Mouse (Mus musculus) hindbrain, embryonic 10.5 days (tissue): Measurements from ENCODE around the gene Apoa1. TPM values are rescaled to one million over a fixed set of nuclear protein-coding genes. Genes with fewer than 3 reads are reported as not detected.
A peak's percentile ranks its signal among the peaks of the same experiment; 100 is the strongest.

Source experiments
- DNase-seq: peaks from one replicate; pipeline ENCODE4 v3.0.0-alpha.2; 2017; ENCODE audit warnings: low spot score
- H3K27ac ChIP-seq: fragments of 300-500 bp; sonication (generic); 2 replicates; pipeline ENCODE4 v1.5.1; 2016; ENCODE audit warnings: mild to moderate bottlenecking, moderate library complexity
- H3K27me3 ChIP-seq: fragments of 300-500 bp; sonication (generic); 2 replicates; pipeline ENCODE4 v1.6.1; 2016; ENCODE audit warnings: mild to moderate bottlenecking; ENCODE audit not compliant: poor library complexity, insufficient read depth, severe bottlenecking
- H3K36me3 ChIP-seq: fragments of 300-500 bp; sonication (generic); 2 replicates; pipeline ENCODE4 v1.6.1; 2016; ENCODE audit warnings: mild to moderate bottlenecking, moderate library complexity
- H3K4me1 ChIP-seq: fragments of 300-500 bp; sonication (generic); replicated peaks from 2 replicates; pipeline ENCODE4 v1.6.1; 2016; ENCODE audit warnings: mild to moderate bottlenecking
- H3K4me3 ChIP-seq: fragments of 300-500 bp; sonication (generic); 2 replicates; pipeline ENCODE4 v1.5.1; 2016; ENCODE audit warnings: mild to moderate bottlenecking, moderate library complexity
- H3K9me3 ChIP-seq: fragments of 300-500 bp; sonication (generic); 2 replicates; pipeline ENCODE4 v1.6.1; 2016; ENCODE audit warnings: mild to moderate bottlenecking, moderate library complexity
- WGBS: fragments of 180-500 bp; shearing (Covaris S2); methylation state at CpG from one replicate; pipeline ENCODE4 v1.1.7; 2016; 5-methylcytosine and 5-hydroxymethylcytosine counted together
- polyA plus RNA-seq: library from polyadenylated mRNA; unstranded; fragments of >200 nt; fragmentation: Nextera tagmentation; extraction: Ambion mirVana; gene quantifications from 2 replicates; pipeline ENCODE4 v1.2.1, GENCODE M21; 2016

Gene Apoa1
- polyA plus RNA-seq, 1 experiment from 2014 or later, result 0.75 TPM

- Histone ChIP-seq H3K27ac (peak within 1 kb of the TSS; percentile 86), H3K4me1 (peaks cover 21% of the 10 kb centered on the region), H3K36me3 (peaks cover 36% of the 10 kb centered on the region), H3K27me3 (peaks cover 36% of the 10 kb centered on the region), H3K9me3 (no peaks in the 10 kb centered on the region), H3K4me3 (peak within 1 kb of the TSS; percentile 95)
- WGBS, result 7% methylated on average over 45 of the region's 45 CpGs
- DNase-seq, result peak; percentile 91
Observed at GRCm38 (mm10) chr9:46272677-46273454, 44.5 kb downstream of the Apoa1 start, which contains the start of gene Zpr1. Zpr1 (plus strand) TSS chr9:46273064.

- Histone ChIP-seq H3K4me1 (peaks cover 21% of the 10 kb centered on the region), H3K27ac (no peak overlapping the region), H3K27me3 (peaks cover 20% of the 10 kb centered on the region), H3K9me3 (no peaks in the 10 kb centered on the region), H3K4me3 (peak overlapping the region; percentile 95; the same call in 1 of the 2 replicates), H3K36me3 (peaks cover 51% of the 10 kb centered on the region)
- WGBS, result 91% methylated on average over 9 of the region's 9 CpGs
- no peak for DNase-seq
Observed at GRCm38 (mm10) chr9:46274494-46274893, 46.1 kb downstream of the Apoa1 start.

Other genes starting within 250 kb of the Apoa1 start
- 275 and 282 TPM in 2 replicates for gene Pafah1b2, start 215.9 kb upstream of the Apoa1 start, polyA plus RNA-seq
- gene Sik3, start 215.8 kb upstream of the Apoa1 start, polyA plus RNA-seq, result 6.1 and 7.1 TPM in 2 replicates
- not detected in 2 replicates for gene Apoc3, start 7.1 kb downstream of the Apoa1 start, polyA plus RNA-seq
- not detected in 2 replicates for gene Apoa4, start 12.1 kb downstream of the Apoa1 start, polyA plus RNA-seq
- 0.24 and 0.43 TPM in 2 replicates for gene Apoa5, start 40.1 kb downstream of the Apoa1 start, polyA plus RNA-seq
- 64.2 and 75.9 TPM in 2 replicates for gene Zpr1, start 44.5 kb downstream of the Apoa1 start, polyA plus RNA-seq
- 28.6 and 30.5 TPM in 2 replicates for gene Bud13, start 54.4 kb downstream of the Apoa1 start, polyA plus RNA-seq
- gene 4931429L15Rik, start 91.4 kb downstream of the Apoa1 start, polyA plus RNA-seq, result not detected in 2 replicates